Mouse (Mus musculus) stomach, embryonic 15.5 days (tissue): ENCODE data around the gene Dnajb6. TPM values are rescaled to one million over a fixed set of nuclear protein-coding genes. Genes with fewer than 3 reads are reported as not detected.
"Not testable (repeated sequence)": the region's sequence is repeated elsewhere in the genome, so short reads cannot be mapped to it uniquely, and the experiment has no call there.

ENCODE experiments used
- ATAC-seq: fragments of 200-750 bp; cut with Nextera tagmentation; 2 replicates; pipeline ENCODE4 v1.8.0; 2017; ENCODE audit warnings: low read depth, moderate number of reproducible peaks, moderate TSS enrichment; ENCODE audit not compliant: insufficient read depth, low FRiP score
- H3K27ac ChIP-seq: fragments of 300-500 bp; sonication (generic); 2 replicates; pipeline ENCODE4 v1.5.1; 2015; ENCODE audit warnings: mild to moderate bottlenecking, inconsistent platforms
- H3K27me3 ChIP-seq: fragments of 300-500 bp; sonication (generic); replicated peaks from 2 replicates; pipeline ENCODE4 v1.6.1; 2015; ENCODE audit warnings: inconsistent platforms
- H3K36me3 ChIP-seq: fragments of 300-500 bp; sonication (generic); 2 replicates; pipeline ENCODE4 v1.6.1; 2015; ENCODE audit warnings: inconsistent platforms
- H3K4me1 ChIP-seq: fragments of 300-500 bp; sonication (generic); 2 replicates; pipeline ENCODE4 v1.6.1; 2015; ENCODE audit warnings: inconsistent platforms
- H3K4me2 ChIP-seq: fragments of 300-500 bp; sonication (generic); 2 replicates; pipeline ENCODE4 v1.6.1; 2015; ENCODE audit warnings: mild to moderate bottlenecking, inconsistent platforms
- H3K4me3 ChIP-seq: fragments of 300-500 bp; sonication (generic); replicated peaks from 2 replicates; pipeline ENCODE4 v1.5.1; 2015; ENCODE audit warnings: inconsistent platforms
- H3K9ac ChIP-seq: fragments of 300-500 bp; sonication (generic); 2 replicates; pipeline ENCODE4 v1.6.1; 2015; ENCODE audit warnings: inconsistent platforms
- H3K9me3 ChIP-seq: fragments of 300-500 bp; sonication (generic); 2 replicates; pipeline ENCODE4 v1.6.1; 2016; ENCODE audit warnings: inconsistent platforms
- WGBS: fragments of 180-500 bp; shearing (Covaris S2); methylation state at CpG from one replicate; pipeline ENCODE4 v1.1.7; 2015; 5-methylcytosine and 5-hydroxymethylcytosine counted together
- polyA plus RNA-seq: library from polyadenylated mRNA; unstranded; fragments of >200 nt; fragmentation: Nextera tagmentation; extraction: Ambion mirVana; gene quantifications from 2 replicates; pipeline ENCODE4 v1.2.1, GENCODE M21; 2015

The Dnajb6 gene
- polyA plus RNA-seq, result 130 and 141 TPM in 2 replicates

DNA sequence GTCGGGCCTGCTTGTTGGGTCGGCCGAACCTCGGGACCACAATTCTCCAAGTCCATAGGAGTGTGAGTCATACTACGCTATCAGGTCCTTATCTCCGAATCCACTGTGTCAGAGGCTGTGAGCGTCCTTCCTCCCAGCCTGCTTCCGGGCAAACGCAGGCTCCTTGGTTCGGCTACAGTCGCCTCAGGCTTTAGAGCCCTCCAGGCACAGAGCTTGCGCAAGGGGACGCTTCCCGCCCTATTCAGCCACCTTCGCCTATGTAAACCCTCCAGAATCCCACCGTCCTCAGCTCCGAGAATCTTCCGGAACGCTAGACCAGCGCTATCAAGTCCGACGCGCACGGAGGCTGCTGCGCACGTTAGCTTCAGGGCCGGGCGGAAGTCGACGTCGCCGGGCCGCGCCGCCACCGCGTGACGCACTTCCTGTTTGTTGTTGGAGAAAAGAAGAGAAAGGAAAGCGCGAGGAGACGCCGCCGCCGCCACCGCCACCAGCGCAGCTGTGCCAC, at the start of gene Dnajb6, which contains the start of gene Gm5129:
TSS of gene Dnajb6 (plus strand) at position 132 of the 505 bp plus-strand sequence.
TSS of gene Gm5129 (minus strand) at position 380 of the 505 bp plus-strand sequence.
- Histone ChIP-seq H3K9ac (peak within 1 kb of the TSS; percentile 85), H3K36me3 (no peaks in the 10 kb centered on the region), H3K4me2 (peak within 1 kb of the TSS; percentile 65), H3K27me3 (no peaks in the 10 kb centered on the region), H3K9me3 (no peaks in the 10 kb centered on the region), H3K4me3 (peak within 1 kb of the TSS; percentile 83), H3K4me1 (peaks cover 5% of the 10 kb centered on the region; the same call in 1 of the 2 replicates), H3K27ac (peak within 1 kb of the TSS; percentile 93)
- peak; percentile 94 for ATAC-seq
- WGBS, result under 1% methylated on average over 46 of the region's 46 CpGs

DNA sequence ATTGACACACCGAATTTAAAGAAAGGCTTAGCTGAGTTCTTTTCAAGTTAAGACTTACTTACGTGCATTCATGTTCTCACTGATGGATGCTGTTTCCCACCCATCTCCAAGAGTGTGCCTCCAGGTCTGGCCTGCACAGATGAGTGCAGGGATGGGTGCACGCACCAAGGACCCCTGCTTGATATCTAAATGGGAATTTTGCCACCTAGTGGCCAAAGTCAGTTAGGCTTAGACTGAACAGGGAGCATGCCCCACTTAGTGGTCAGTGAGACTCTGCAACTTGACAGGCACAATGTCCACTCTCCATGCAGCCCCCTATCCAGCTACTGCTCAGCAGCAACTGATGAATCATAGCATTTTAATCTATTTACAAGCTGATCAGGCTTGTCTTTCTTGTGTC, 47.8 kb upstream of the Dnajb6 start:
- peak; percentile 71 for ATAC-seq
- WGBS, result 45% methylated on average over 3 of the region's 3 CpGs

DNA sequence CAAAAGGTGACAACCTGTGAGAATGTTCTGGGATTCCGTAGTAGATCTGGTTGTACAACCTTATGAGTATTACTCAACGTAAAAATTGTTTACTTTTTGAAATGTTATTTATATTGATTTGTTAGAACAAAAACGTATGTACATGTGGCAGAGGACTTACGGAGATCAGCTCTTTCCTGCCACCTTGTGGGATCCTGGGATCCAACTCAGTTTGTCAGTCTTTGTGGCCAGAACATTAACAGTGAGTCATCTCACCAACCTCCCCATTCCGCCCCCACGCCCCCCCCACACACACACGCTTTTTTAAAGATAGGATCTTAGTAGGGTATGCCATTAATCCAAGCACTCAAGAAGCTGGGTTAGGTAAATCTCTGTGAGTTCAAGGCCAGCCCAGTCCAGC, 47.1 kb upstream of the Dnajb6 start:
- no peaks in the 10 kb centered on the region for H3K27me3 ChIP-seq
- H3K36me3 ChIP-seq, result no peaks in the 10 kb centered on the region
- no peak overlapping the region for H3K9ac ChIP-seq
- no peak overlapping the region for H3K4me3 ChIP-seq
- no peaks in the 10 kb centered on the region for H3K4me1 ChIP-seq
- no peak overlapping the region for H3K27ac ChIP-seq
- no peak overlapping the region for H3K4me2 ChIP-seq
- 51% methylated on average over 7 of the region's 7 CpGs for WGBS
- ATAC-seq, result no peak
- no peaks in the 10 kb centered on the region for H3K9me3 ChIP-seq

More for the DNA sequence above, 47.8 kb upstream of the Dnajb6 start:
- no peak overlapping the region for H3K9ac ChIP-seq
- peak overlapping the region; percentile 44 for H3K27ac ChIP-seq
- no peak overlapping the region for H3K4me2 ChIP-seq
- no peaks in the 10 kb centered on the region for H3K27me3 ChIP-seq
- H3K36me3 ChIP-seq, result 0 out of 2 replicates have a peak, but pooled peaks cover under 1% of the 10 kb centered on the region
- H3K4me3 ChIP-seq, result no peak overlapping the region
- no peaks in the 10 kb centered on the region for H3K4me1 ChIP-seq
- H3K9me3 ChIP-seq, result no peaks in the 10 kb centered on the region

DNA sequence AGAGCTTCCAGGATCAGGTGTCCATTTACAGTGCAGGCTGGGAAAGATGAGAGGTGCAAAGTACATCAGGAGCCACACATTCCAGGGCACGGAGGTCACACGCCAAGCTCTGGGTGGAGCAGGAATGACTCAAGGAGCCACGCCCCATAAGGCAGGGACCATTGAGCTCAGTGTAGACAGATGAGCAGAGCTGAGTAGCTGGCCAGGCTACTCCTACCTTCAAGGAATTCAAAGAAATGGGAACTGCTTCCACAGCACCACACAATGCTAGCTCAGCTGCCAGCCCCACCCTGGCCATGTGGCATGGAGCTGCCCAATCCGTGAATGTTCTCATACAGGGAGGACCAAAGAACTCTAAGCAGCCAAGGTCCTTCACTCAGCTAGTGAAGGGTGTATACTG, 37.0 kb upstream of the Dnajb6 start:
- no peaks in the 10 kb centered on the region for H3K36me3 ChIP-seq
- H3K9me3 ChIP-seq, result no peaks in the 10 kb centered on the region
- ATAC-seq, result peak; percentile 49; the same call in 1 of the 2 replicates
- 73% methylated on average over 4 of the region's 4 CpGs for WGBS
- no peak overlapping the region for H3K4me3 ChIP-seq
- no peaks in the 10 kb centered on the region for H3K4me1 ChIP-seq
- H3K9ac ChIP-seq, result no peak overlapping the region
- H3K27ac ChIP-seq, result no peak overlapping the region
- H3K27me3 ChIP-seq, result no peaks in the 10 kb centered on the region
- H3K4me2 ChIP-seq, result no peak overlapping the region

DNA sequence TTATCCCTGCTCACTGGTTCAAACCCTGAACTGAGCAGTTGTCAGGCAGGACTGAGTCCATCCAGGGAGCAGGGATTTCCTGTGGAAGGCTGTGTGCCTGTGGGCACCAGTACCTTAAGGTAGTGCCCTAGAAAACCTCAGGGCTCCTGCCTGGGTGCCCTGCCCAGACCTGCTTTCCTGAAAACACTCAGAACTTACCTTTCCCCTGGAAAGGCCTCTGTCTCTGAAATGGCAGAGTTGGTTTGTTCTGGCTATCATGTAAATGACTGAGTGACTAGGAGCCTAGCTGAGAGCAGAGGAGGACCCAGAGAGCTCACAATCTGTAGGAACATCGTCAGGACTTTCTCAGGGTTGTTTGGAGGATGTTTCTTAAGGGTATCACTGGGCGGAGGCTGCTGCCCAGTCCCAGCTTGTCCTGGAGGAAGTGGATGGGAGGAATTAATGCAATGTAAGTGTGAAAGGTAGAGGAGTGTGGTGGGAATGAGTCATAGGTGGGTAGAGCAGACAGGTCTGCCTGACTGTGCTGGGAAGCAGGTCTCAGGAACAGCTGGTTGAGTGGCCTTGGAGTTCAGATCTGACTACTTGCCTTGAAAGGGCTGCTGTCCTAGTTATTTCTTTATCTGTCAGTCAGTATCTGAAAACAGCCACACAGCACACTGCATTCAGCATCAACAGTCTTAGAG, 35.8 kb upstream of the Dnajb6 start:
- Histone ChIP-seq H3K36me3 (no peaks in the 10 kb centered on the region), H3K9me3 (no peaks in the 10 kb centered on the region), H3K4me3 (no peak overlapping the region), H3K27ac (peak overlapping the region; percentile 55; the same call in 1 of the 2 replicates), H3K9ac (no peak overlapping the region), H3K27me3 (no peaks in the 10 kb centered on the region), H3K4me1 (no peaks in the 10 kb centered on the region), H3K4me2 (no peak overlapping the region)
- WGBS, result 72% methylated on average over 2 of the region's 2 CpGs
- peak; percentile 48; the same call in 1 of the 2 replicates for ATAC-seq

DNA sequence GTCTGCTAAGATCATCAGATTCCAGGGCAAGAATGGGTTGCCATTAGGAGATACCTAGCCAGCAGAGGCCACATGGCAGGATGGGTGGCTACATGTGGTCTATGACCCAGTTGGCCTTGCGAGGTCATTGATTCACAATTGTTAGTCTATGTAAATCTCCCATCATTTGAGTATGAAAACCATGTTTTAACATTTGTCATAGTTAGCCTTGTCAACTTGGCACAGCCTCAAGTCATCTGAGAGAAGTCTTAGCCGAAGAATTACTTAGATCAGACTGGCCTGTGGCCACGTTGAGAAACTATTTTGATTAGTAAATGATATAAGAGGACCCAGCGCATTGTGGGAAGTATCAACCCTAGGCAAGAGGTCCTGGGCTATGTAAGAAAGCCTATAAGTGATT, 28.2 kb upstream of the Dnajb6 start:
- Histone ChIP-seq H3K27me3 (no peaks in the 10 kb centered on the region), H3K4me2 (no peak overlapping the region), H3K9me3 (no peaks in the 10 kb centered on the region), H3K27ac (no peak overlapping the region), H3K36me3 (no peaks in the 10 kb centered on the region), H3K9ac (no peak overlapping the region), H3K4me1 (no peaks in the 10 kb centered on the region), H3K4me3 (no peak overlapping the region)
- WGBS, result 73% methylated on average over 4 of the region's 4 CpGs
- ATAC-seq, result no peak

DNA sequence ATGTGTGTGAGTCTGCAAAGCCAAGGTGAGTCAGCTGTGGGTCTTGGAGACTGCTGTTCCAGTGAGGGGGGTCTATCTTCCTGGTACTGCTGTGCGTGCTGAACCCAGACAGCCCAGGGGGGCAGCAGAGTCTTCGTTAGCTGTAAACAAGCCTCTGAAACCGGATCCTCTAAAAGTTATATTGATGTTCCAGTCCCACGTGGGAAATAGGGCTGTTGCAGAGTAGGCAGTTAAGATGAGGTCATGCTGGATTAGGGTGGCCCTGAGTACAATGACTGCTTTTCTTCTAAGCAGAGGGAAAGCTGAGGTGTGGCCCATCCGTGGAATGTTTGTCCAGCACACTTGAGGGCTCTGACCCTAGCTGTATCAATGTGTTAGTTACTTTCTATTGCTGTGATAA, 27.2 kb upstream of the Dnajb6 start:
- 12% methylated on average over 5 of the region's 5 CpGs for WGBS
- peak overlapping the region; percentile 72 for H3K27ac ChIP-seq

DNA sequence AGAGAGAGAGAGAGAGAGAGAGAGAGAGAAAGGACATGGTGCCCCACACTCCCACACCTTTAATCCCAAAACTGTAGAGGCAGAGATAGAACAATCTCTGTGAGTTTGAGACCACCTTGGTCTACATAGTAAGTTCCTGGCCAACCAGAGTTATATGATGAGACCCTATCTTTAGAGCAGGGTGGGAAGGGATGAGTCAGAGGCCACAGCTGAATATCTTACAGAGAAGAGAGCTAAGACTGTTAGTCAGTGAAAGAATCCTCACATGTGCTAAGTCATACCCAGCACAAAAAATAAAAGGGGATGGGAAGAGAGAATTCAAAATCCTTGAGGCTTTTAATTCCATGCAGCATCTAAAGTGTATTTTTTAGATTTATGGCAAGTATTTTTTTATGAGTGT, 23.9 kb upstream of the Dnajb6 start:
- Histone ChIP-seq H3K4me1 (no peaks in the 10 kb centered on the region), H3K9me3 (no peaks in the 10 kb centered on the region), H3K4me3 (no peak overlapping the region), H3K9ac (no peak overlapping the region), H3K36me3 (no peaks in the 10 kb centered on the region), H3K4me2 (no peak overlapping the region), H3K27me3 (no peaks in the 10 kb centered on the region), H3K27ac (no peak overlapping the region)
- no peak for ATAC-seq

More for the DNA sequence above, 27.2 kb upstream of the Dnajb6 start:
- no peak overlapping the region for H3K9ac ChIP-seq
- no peak overlapping the region for H3K4me3 ChIP-seq
- no peaks in the 10 kb centered on the region for H3K4me1 ChIP-seq
- no peaks in the 10 kb centered on the region for H3K36me3 ChIP-seq
- no peaks in the 10 kb centered on the region for H3K27me3 ChIP-seq
- peak; percentile 93 for ATAC-seq
- no peak overlapping the region for H3K4me2 ChIP-seq
- no peaks in the 10 kb centered on the region for H3K9me3 ChIP-seq

DNA sequence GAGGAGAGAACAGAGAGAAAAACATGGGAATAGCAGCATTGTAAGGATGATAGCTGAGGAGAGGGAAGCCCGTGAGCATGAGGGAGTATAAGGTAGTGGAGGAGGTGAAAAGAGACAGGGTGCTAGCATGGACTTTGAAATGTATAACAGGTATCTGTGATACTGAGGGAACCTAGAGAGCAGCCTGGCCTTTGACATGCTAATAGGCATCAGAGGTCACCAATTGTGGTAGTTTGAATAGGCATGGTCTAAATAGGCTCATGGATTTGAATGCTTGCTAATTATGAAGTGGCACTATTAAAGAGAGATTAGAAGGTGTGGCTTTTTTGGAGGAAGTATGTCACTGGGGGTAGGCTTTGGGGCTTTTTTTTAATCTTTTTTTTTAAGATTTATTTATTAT, 22.6 kb upstream of the Dnajb6 start:
- no peak for ATAC-seq
- H3K27ac ChIP-seq, result no peak overlapping the region
- WGBS, result 56% methylated on average over 1 of the region's 1 CpGs
- no peaks in the 10 kb centered on the region for H3K36me3 ChIP-seq
- no peaks in the 10 kb centered on the region for H3K9me3 ChIP-seq
- no peaks in the 10 kb centered on the region for H3K27me3 ChIP-seq
- H3K4me2 ChIP-seq, result no peak overlapping the region
- H3K4me3 ChIP-seq, result no peak overlapping the region
- H3K4me1 ChIP-seq, result no peaks in the 10 kb centered on the region
- no peak overlapping the region for H3K9ac ChIP-seq

DNA sequence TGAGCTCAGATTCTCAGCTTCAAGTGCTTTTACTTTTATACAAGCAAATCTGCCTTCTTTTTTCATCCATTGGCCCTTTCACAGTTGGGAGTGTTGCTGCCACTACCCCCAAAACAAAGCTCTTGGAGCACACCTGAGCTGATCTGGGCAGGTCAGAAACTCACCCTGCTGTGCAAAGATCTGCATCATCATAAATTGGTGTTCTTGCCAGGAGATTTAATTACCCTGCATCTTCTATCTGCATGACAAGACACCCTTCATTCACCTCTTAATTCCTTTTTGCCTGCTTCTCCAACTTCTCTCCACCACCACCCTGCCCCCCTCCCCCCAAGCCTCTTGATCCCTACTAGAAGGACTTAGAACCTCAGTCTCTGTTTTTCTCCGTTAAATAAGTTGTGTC, 14.3 kb upstream of the Dnajb6 start:
- no peak overlapping the region for H3K27ac ChIP-seq
- H3K9me3 ChIP-seq, result no peaks in the 10 kb centered on the region
- no peak overlapping the region for H3K9ac ChIP-seq
- 18% methylated on average over 1 of the region's 1 CpGs for WGBS
- H3K36me3 ChIP-seq, result no peaks in the 10 kb centered on the region
- H3K27me3 ChIP-seq, result no peaks in the 10 kb centered on the region
- H3K4me1 ChIP-seq, result no peaks in the 10 kb centered on the region
- ATAC-seq, result no peak
- no peak overlapping the region for H3K4me3 ChIP-seq
- H3K4me2 ChIP-seq, result no peak overlapping the region

DNA sequence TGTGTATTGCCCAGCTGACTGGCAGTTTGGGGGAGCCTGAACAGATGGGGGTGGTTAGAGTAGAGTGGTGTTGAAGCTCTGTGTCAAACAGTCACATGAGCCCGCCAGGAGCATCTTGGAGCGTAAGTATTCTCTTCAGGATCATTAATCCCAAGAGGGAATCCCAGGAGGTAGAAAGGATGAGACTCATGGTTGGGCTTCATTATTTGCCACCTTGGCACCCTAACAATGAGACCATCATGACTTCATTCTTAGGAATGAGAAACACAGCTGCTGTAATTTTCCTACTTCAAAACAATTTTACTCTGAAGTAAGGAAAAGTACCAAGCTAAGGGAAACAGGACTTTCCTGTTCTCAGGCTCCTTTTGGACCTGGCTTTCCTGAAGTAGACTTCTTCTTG, 10.1 kb upstream of the Dnajb6 start:
- Histone ChIP-seq H3K27me3 (no peaks in the 10 kb centered on the region), H3K4me2 (no peak overlapping the region), H3K36me3 (no peaks in the 10 kb centered on the region), H3K4me1 (no peaks in the 10 kb centered on the region), H3K9ac (no peak overlapping the region), H3K27ac (no peak overlapping the region), H3K9me3 (no peaks in the 10 kb centered on the region), H3K4me3 (no peak overlapping the region)
- ATAC-seq, result no peak
- WGBS, result 86% methylated on average over 2 of the region's 2 CpGs

DNA sequence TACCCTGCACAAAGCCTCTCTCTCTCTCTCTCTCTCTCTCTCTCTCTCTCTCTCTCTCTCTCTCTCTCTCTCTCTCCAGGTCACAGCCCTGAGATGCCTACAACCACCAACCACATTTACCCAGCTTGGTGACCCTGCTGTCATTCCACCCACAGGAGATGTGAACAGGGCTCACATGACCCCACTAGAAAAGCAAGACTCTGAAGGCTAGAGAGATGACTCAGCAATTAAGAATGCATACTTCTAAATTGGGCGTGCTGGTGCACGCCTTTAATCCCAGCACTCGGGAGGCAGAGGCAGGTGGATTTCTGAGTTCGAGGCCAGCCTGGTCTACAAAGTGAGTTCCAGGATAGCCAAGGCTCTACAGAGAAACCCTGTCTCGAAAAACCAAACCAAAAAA, 9.4 kb upstream of the Dnajb6 start:
- H3K4me3 ChIP-seq, H3K36me3 ChIP-seq: not testable (repeated sequence)
- 76% methylated on average over 5 of the region's 5 CpGs for WGBS

More for the DNA sequence above, 9.4 kb upstream of the Dnajb6 start:
- ATAC-seq, H3K4me1 ChIP-seq, H3K27ac ChIP-seq, H3K27me3 ChIP-seq, H3K4me2 ChIP-seq, H3K9me3 ChIP-seq, H3K9ac ChIP-seq: not testable (repeated sequence)
